24 mouse cellular contexts compared by ENCODE assay signal in the genomic region with DNA sequence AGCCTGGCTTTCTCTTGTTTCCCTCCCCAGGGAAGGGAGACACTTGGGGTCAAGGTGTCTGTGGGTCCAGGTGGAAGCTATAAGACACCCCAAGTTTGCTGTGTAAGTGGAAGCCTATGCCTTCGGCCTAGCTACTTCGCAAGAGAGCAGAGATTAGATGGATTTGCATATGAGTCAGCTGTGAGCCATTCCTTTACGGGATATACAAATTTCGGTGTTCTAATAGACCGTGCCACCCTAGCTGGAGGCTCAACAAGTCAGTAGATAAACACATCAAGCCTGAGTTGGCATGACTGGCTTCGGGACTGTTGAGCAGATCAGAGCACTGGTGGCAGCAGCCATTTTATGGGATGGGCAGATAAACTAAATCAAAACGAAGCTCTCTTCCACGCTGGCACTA. TPM values are rescaled to one million over a fixed set of nuclear protein-coding genes. Genes with fewer than 3 reads are reported as not detected.
DNase-seq lines count a peak whose midpoint lies in the region; ATAC-seq and TF ChIP-seq lines count a peak whose summit lies in the region.
"Had no signal": no experiment of that assay in that cellular context is flagged by ENCODE, and none has a peak within 500 bp of the region (broad histone marks: within the 10 kb centered on the region; RNA-seq: fewer than 3 reads in every experiment).

No protein-coding gene starts in this region.

- no peak for TF ChIP-seq CTCF in stomach, postnatal 0 days (IDR thresholded peaks at IDR 0.05; ENCODE audit: low read depth)

- no peaks in the 10 kb centered on the region for H3K27me3 ChIP-seq in stomach, postnatal 0 days (ENCODE audit: control insufficient read depth, insufficient read depth, low read length)
- H3K27me3 ChIP-seq: embryonic facial prominence, embryonic 12.5 days; forebrain, embryonic 12.5 days had no signal

- no peak overlapping the region for H3K4me3 ChIP-seq in stomach, postnatal 0 days (ENCODE audit: low read depth, low read length)
- H3K4me3 ChIP-seq: embryonic facial prominence, embryonic 10.5 days; embryonic facial prominence, embryonic 12.5 days; forebrain, embryonic 10.5 days; forebrain, embryonic 12.5 days had no signal

- H3K9me3 ChIP-seq in stomach, postnatal 0 days (ENCODE audit: control insufficient read depth, low read length) = no peaks in the 10 kb centered on the region
- H3K9me3 ChIP-seq: embryonic facial prominence, embryonic 10.5 days; embryonic facial prominence, embryonic 12.5 days; forebrain, embryonic 10.5 days; forebrain, embryonic 12.5 days; G1E had no signal

- peak; percentile 90 for ATAC-seq in stomach, postnatal 0 days (ENCODE audit: low FRiP score, low TSS enrichment)
- ATAC-seq: activated CD4-positive, CD25-positive, alpha-beta regulatory T cell, adult 4 months; forebrain, embryonic 14.5 days; forebrain, embryonic 16.5 days had no signal

- H3K27ac ChIP-seq in stomach, postnatal 0 days (replicated peaks) = peak overlapping the region; percentile 49; the same call in 1 of the 2 replicates
- H3K27ac ChIP-seq: embryonic facial prominence, embryonic 10.5 days; embryonic facial prominence, embryonic 12.5 days; forebrain, embryonic 10.5 days; forebrain, embryonic 12.5 days had no signal

- H3K9ac ChIP-seq in stomach, postnatal 0 days (ENCODE audit: low read length) = no peak overlapping the region
- H3K9ac ChIP-seq: embryonic facial prominence, embryonic 12.5 days; forebrain, embryonic 12.5 days had no signal

- no peak for TF ChIP-seq EP300 in stomach, postnatal 0 days (optimal IDR thresholded peaks at IDR 0.05)

- 57% methylated on average over 8 of the region's 8 CpGs for WGBS in stomach, postnatal 0 days

- DNase-seq in urinary bladder, postnatal 14 days (ENCODE audit: low spot score) = peak; percentile 48
- DNase-seq in urinary bladder, postnatal 4 days (ENCODE audit: low spot score in 2 of 2) = no peak
- peak; percentile 2 for DNase-seq in NIH3T3 (ENCODE audit: low read depth)
- peak; percentile 78 for DNase-seq in fat pad, adult 2 months (ENCODE audit: extremely low read depth, low read depth, low spot score)
- no peak for DNase-seq in stomach, postnatal 0 days (ENCODE audit: low spot score)
- DNase-seq in spleen, postnatal 36 days (ENCODE audit: low spot score in 2 of 2) = no peak
- DNase-seq in adrenal gland, adult 8-10 months = no peak
- DNase-seq in heart, adult 9 months (ENCODE audit: low spot score in 2 of 2) = no peak
- DNase-seq: adrenal gland, postnatal 14 days; adrenal gland, postnatal 36 days; cerebellum, adult 11-12 months; cerebellum, adult 2 months; cerebellum, adult 9-10 months; cerebellum, postnatal 10 days; cerebellum, postnatal 25 days had no signal

- no peaks in the 10 kb centered on the region for H3K4me1 ChIP-seq in stomach, postnatal 0 days (replicated peaks; ENCODE audit: control insufficient read depth, insufficient read depth)
- H3K4me1 ChIP-seq: embryonic facial prominence, embryonic 10.5 days; embryonic facial prominence, embryonic 12.5 days; forebrain, embryonic 10.5 days; forebrain, embryonic 12.5 days had no signal

- no peaks in the 10 kb centered on the region for H3K36me3 ChIP-seq in stomach, postnatal 0 days (ENCODE audit: control insufficient read depth, insufficient read depth, low read length)
- H3K36me3 ChIP-seq: embryonic facial prominence, embryonic 10.5 days; embryonic facial prominence, embryonic 12.5 days; forebrain, embryonic 10.5 days; forebrain, embryonic 12.5 days; G1E had no signal

- H3K4me2 ChIP-seq in stomach, postnatal 0 days (replicated peaks; ENCODE audit: low read depth) = no peak overlapping the region
- H3K4me2 ChIP-seq: embryonic facial prominence, embryonic 12.5 days; forebrain, embryonic 12.5 days had no signal

RNA-seq across cellular contexts. Expression of a gene that starts 31.6 kb away (rescaled TPM):
- polyA plus RNA-seq in stomach, postnatal 0 days (2015; fragmentation: Nextera tagmentation; extraction: Ambion mirVana) = 56.8 and 65.4 TPM in 2 replicates
- under 1 TPM in 2 of 4 experiments, not detected in 2; 0.35 to 0.84 TPM for total RNA-seq in adrenal gland, adult 8-10 months (2022)
- polyA plus RNA-seq: activated CD4-positive, CD25-positive, alpha-beta regulatory T cell, adult 4 months; C2C12; embryonic facial prominence, embryonic 10.5 days; forebrain, embryonic 10.5 days had no signal

Comparison
In these comparisons a context has a peak if more than half of its experiments do, and no peak if none do; other contexts are left out.
1. DNase-seq: peak in urinary bladder, postnatal 14 days (single experiment), NIH3T3 (single experiment) and fat pad, adult 2 months (single experiment); none in urinary bladder, postnatal 4 days (0 of 2), stomach, postnatal 0 days (single experiment), spleen, postnatal 36 days (0 of 2), adrenal gland, adult 8-10 months (single experiment) and heart, adult 9 months (0 of 2).